In the genomic region with DNA sequence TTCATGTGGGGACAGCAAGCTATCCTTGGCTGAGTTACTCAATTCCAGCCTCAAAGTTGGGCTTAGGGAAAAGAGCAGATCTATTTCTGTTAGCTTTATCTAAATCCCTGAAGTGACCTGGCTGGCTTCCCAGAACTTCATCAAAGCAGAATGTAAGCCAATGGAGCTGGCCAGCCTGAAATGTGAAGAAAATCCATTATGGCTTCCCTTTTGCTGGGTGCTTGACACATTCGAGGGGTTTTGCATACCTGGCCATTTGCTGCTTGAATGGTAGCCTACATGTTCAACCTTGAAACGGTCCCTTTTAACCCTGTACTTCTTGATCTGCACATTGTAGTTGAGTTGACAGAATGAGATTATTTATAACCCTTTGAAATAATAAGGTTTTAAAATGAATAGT, we compare ENCODE assay signal across 10 mouse cellular contexts. TPM values are rescaled to one million over a fixed set of nuclear protein-coding genes. Genes with fewer than 3 reads are reported as not detected.
DNase-seq lines count a peak whose midpoint lies in the region; ATAC-seq lines count a peak whose summit lies in the region.
"Had no signal": no experiment of that assay in that cellular context is flagged by ENCODE, and none has a peak within 500 bp of the region (broad histone marks: within the 10 kb centered on the region; RNA-seq: fewer than 3 reads in every experiment).

No protein-coding gene starts in this region.

- no peaks in the 10 kb centered on the region for H3K36me3 ChIP-seq in midbrain, embryonic 14.5 days (ENCODE audit: control insufficient read depth, insufficient read depth, low read length)
- H3K36me3 ChIP-seq in midbrain, embryonic 13.5 days = no peaks in the 10 kb centered on the region
- H3K36me3 ChIP-seq in heart, embryonic 12.5 days = no peaks in the 10 kb centered on the region
- no peaks in the 10 kb centered on the region for H3K36me3 ChIP-seq in stomach, embryonic 14.5 days (ENCODE audit: control insufficient read depth, insufficient read depth, low read length)
- H3K36me3 ChIP-seq: limb, embryonic 12.5 days had no signal

- no peaks in the 10 kb centered on the region for H3K4me1 ChIP-seq in midbrain, embryonic 14.5 days (ENCODE audit: control insufficient read depth, insufficient read depth, low read length)
- no peaks in the 10 kb centered on the region for H3K4me1 ChIP-seq in midbrain, embryonic 13.5 days (replicated peaks)
- peaks cover 9% of the 10 kb centered on the region for H3K4me1 ChIP-seq in heart, embryonic 12.5 days (replicated peaks)
- H3K4me1 ChIP-seq in stomach, embryonic 14.5 days (ENCODE audit: control insufficient read depth, insufficient read depth, low read length) = no peaks in the 10 kb centered on the region
- H3K4me1 ChIP-seq: limb, embryonic 12.5 days had no signal

- no peaks in the 10 kb centered on the region for H3K27me3 ChIP-seq in midbrain, embryonic 14.5 days (ENCODE audit: control insufficient read depth, insufficient read depth, low read length)
- no peaks in the 10 kb centered on the region for H3K27me3 ChIP-seq in midbrain, embryonic 13.5 days
- no peaks in the 10 kb centered on the region for H3K27me3 ChIP-seq in heart, embryonic 12.5 days (replicated peaks)
- H3K27me3 ChIP-seq in stomach, embryonic 14.5 days (ENCODE audit: control insufficient read depth, insufficient read depth, low read length) = no peaks in the 10 kb centered on the region
- H3K27me3 ChIP-seq: limb, embryonic 12.5 days had no signal

- peak; percentile 43 to 68 for DNase-seq in cerebellum, postnatal 25 days
- no peak for DNase-seq in cerebellum, adult 11-12 months
- DNase-seq in midbrain, embryonic 14.5 days = peak; percentile 39
- no peak for DNase-seq in layer of hippocampus, postnatal 25 days (ENCODE audit: extremely low spot score in 1 of 2, low spot score in 1 of 2)
- no peak for DNase-seq in gastrocnemius, adult 18-20 months (ENCODE audit: low spot score)

- no peak overlapping the region for H3K4me2 ChIP-seq in midbrain, embryonic 14.5 days (ENCODE audit: low read length)
- no peak overlapping the region for H3K4me2 ChIP-seq in midbrain, embryonic 13.5 days (replicated peaks)
- no peak overlapping the region for H3K4me2 ChIP-seq in heart, embryonic 12.5 days
- H3K4me2 ChIP-seq in stomach, embryonic 14.5 days (replicated peaks; ENCODE audit: low read depth, low read length) = no peak overlapping the region
- H3K4me2 ChIP-seq: limb, embryonic 12.5 days; midbrain, embryonic 11.5 days had no signal

- ATAC-seq in midbrain, embryonic 14.5 days (ENCODE audit: low FRiP score, low TSS enrichment) = no peak
- ATAC-seq in midbrain, embryonic 13.5 days = no peak
- ATAC-seq in heart, embryonic 12.5 days (ENCODE audit: insufficient number of reproducible peaks, low FRiP score) = 0 out of 2 replicates have a peak, but pooled peaks have one; percentile 59
- peak; percentile 53; the same call in 1 of the 2 replicates for ATAC-seq in stomach, embryonic 14.5 days (ENCODE audit: insufficient number of reproducible peaks, insufficient read depth, low FRiP score, low read depth)

- no peak overlapping the region for H3K27ac ChIP-seq in midbrain, embryonic 14.5 days (replicated peaks; ENCODE audit: low read depth, low read length)
- H3K27ac ChIP-seq in midbrain, embryonic 13.5 days = no peak overlapping the region
- peak overlapping the region; percentile 57; the same call in 1 of the 2 replicates for H3K27ac ChIP-seq in heart, embryonic 12.5 days (ENCODE audit: poor library complexity, severe bottlenecking)
- no peak overlapping the region for H3K27ac ChIP-seq in stomach, embryonic 14.5 days (ENCODE audit: low read length)
- H3K27ac ChIP-seq: limb, embryonic 12.5 days had no signal

- no peaks in the 10 kb centered on the region for H3K9me3 ChIP-seq in midbrain, embryonic 14.5 days (ENCODE audit: control insufficient read depth, low read length)
- no peaks in the 10 kb centered on the region for H3K9me3 ChIP-seq in midbrain, embryonic 13.5 days
- no peaks in the 10 kb centered on the region for H3K9me3 ChIP-seq in heart, embryonic 12.5 days (replicated peaks)
- H3K9me3 ChIP-seq in stomach, embryonic 14.5 days (ENCODE audit: control insufficient read depth, low read depth, low read length) = no peaks in the 10 kb centered on the region
- H3K9me3 ChIP-seq: limb, embryonic 12.5 days had no signal

- no peak overlapping the region for H3K9ac ChIP-seq in midbrain, embryonic 14.5 days (replicated peaks; ENCODE audit: low read length)
- no peak overlapping the region for H3K9ac ChIP-seq in midbrain, embryonic 13.5 days (replicated peaks)
- no peak overlapping the region for H3K9ac ChIP-seq in heart, embryonic 12.5 days
- no peak overlapping the region for H3K9ac ChIP-seq in stomach, embryonic 14.5 days (replicated peaks; ENCODE audit: low read depth, low read length)
- H3K9ac ChIP-seq: limb, embryonic 12.5 days had no signal

- H3K4me3 ChIP-seq in midbrain, embryonic 14.5 days (replicated peaks; ENCODE audit: low read depth, low read length) = no peak overlapping the region
- no peak overlapping the region for H3K4me3 ChIP-seq in midbrain, embryonic 13.5 days (replicated peaks)
- no peak overlapping the region for H3K4me3 ChIP-seq in heart, embryonic 12.5 days
- no peak overlapping the region for H3K4me3 ChIP-seq in stomach, embryonic 14.5 days (ENCODE audit: low read depth, low read length)
- H3K4me3 ChIP-seq: limb, embryonic 12.5 days had no signal

- WGBS in midbrain, embryonic 14.5 days = 70% methylated on average over 2 of the region's 2 CpGs
- 80% methylated on average over 2 of the region's 2 CpGs for WGBS in midbrain, embryonic 13.5 days
- 29% methylated on average over 2 of the region's 2 CpGs for WGBS in heart, embryonic 12.5 days
- WGBS in stomach, embryonic 14.5 days = 37% methylated on average over 2 of the region's 2 CpGs

RNA-seq across cellular contexts. Expression of a gene that starts 13.9 kb away (rescaled TPM):
- polyA plus RNA-seq in midbrain, embryonic 14.5 days (2014; fragmentation: Nextera tagmentation; extraction: Ambion mirVana) = 66.5 and 74.1 TPM in 2 replicates
- polyA plus RNA-seq in midbrain, embryonic 13.5 days (2015; fragmentation: Nextera tagmentation; extraction: Ambion mirVana) = 41.8 and 48.4 TPM in 2 replicates
- 1.8 and 2.3 TPM in 2 replicates for polyA plus RNA-seq in heart, embryonic 12.5 days (2016; fragmentation: Nextera tagmentation; extraction: Ambion mirVana)
- polyA plus RNA-seq in stomach, embryonic 14.5 days (2014; fragmentation: Nextera tagmentation; extraction: Ambion mirVana) = 28.3 and 30.9 TPM in 2 replicates
- total RNA-seq in layer of hippocampus, postnatal 25 days (2021) = 10 to 100 TPM; 93.3 to 94.3 TPM
- total RNA-seq in gastrocnemius, adult 18-20 months (2021) = under 1 TPM; 0.05 to 0.07 TPM

Comparison
In these comparisons a context has a peak if more than half of its experiments do, and no peak if none do; other contexts are left out.
1. DNase-seq: peak in cerebellum, postnatal 25 days (2 of 2) and midbrain, embryonic 14.5 days (single experiment); none in cerebellum, adult 11-12 months (single experiment), layer of hippocampus, postnatal 25 days (0 of 2) and gastrocnemius, adult 18-20 months (single experiment).
2. ATAC-seq: peak in heart, embryonic 12.5 days (single experiment) and stomach, embryonic 14.5 days (single experiment); none in midbrain, embryonic 14.5 days (single experiment) and midbrain, embryonic 13.5 days (single experiment).